Mouse (Mus musculus) megakaryocyte, embryonic 14.5 days (primary cell): Measurements from ENCODE around the gene Pnpla2.

ENCODE experiments used
- FLI1 ChIP-seq: IDR thresholded peaks from 2 replicates; pipeline ENCODE4 v1.6.1; 2012; ENCODE audit warnings: low read length, inconsistent platforms, mixed read lengths
- GATA1 ChIP-seq: IDR thresholded peaks from 3 replicates; pipeline ENCODE4 v1.6.1; 2012; ENCODE audit warnings: mixed read lengths, low read length, inconsistent platforms, borderline replicate concordance

GRCm38 (mm10) chr7:141475805-141476158 is 20.8 kb downstream of the Pnpla2 start:
- TF ChIP-seq GATA1, result no peak
- no peak for TF ChIP-seq FLI1
